Mouse (Mus musculus) heart, embryonic 13.5 days (tissue): ENCODE data around the gene Pcmt1. TPM values are rescaled to one million over a fixed set of nuclear protein-coding genes. Genes with fewer than 3 reads are reported as not detected.

ENCODE experiments used
- ATAC-seq: fragments of 200-750 bp; cut with Nextera tagmentation; 2 replicates; pipeline ENCODE4 v1.8.0; 2017; ENCODE audit warnings: moderate TSS enrichment; ENCODE audit not compliant: insufficient number of reproducible peaks, low FRiP score, low TSS enrichment; ENCODE audit errors: extremely low read depth
- H3K27ac ChIP-seq: fragments of 300-500 bp; sonication (generic); replicated peaks from 2 replicates; pipeline ENCODE4 v1.5.1; 2015; ENCODE audit warnings: moderate library complexity, mild to moderate bottlenecking, inconsistent platforms
- H3K27me3 ChIP-seq: fragments of 300-500 bp; sonication (generic); replicated peaks from 2 replicates; pipeline ENCODE4 v1.6.1; 2015; ENCODE audit warnings: mild to moderate bottlenecking, inconsistent platforms
- H3K36me3 ChIP-seq: fragments of 300-500 bp; sonication (generic); 2 replicates; pipeline ENCODE4 v1.6.1; 2015; ENCODE audit warnings: mild to moderate bottlenecking, inconsistent platforms
- H3K4me1 ChIP-seq: fragments of 300-500 bp; sonication (generic); 2 replicates; pipeline ENCODE4 v1.6.1; 2015; ENCODE audit warnings: inconsistent platforms
- H3K4me2 ChIP-seq: fragments of 300-500 bp; sonication (generic); 2 replicates; pipeline ENCODE4 v1.6.1; 2015; ENCODE audit warnings: inconsistent platforms, mild to moderate bottlenecking, moderate library complexity
- H3K4me3 ChIP-seq: fragments of 300-500 bp; sonication (generic); 2 replicates; pipeline ENCODE4 v1.5.1; 2015; ENCODE audit warnings: moderate library complexity, mild to moderate bottlenecking, inconsistent platforms
- H3K9ac ChIP-seq: fragments of 300-500 bp; sonication (generic); 2 replicates; pipeline ENCODE4 v1.6.1; 2015; ENCODE audit warnings: inconsistent platforms, mild to moderate bottlenecking, moderate library complexity
- H3K9me3 ChIP-seq: fragments of 300-500 bp; sonication (generic); 2 replicates; pipeline ENCODE4 v1.6.1; 2016; ENCODE audit warnings: inconsistent platforms
- WGBS: fragments of 180-500 bp; shearing (Covaris S2); methylation state at CpG from one replicate; pipeline ENCODE4 v1.1.7; 2015; ENCODE audit warnings: mixed read lengths; 5-methylcytosine and 5-hydroxymethylcytosine counted together
- polyA plus RNA-seq: library from polyadenylated mRNA; unstranded; fragments of >200 nt; fragmentation: Nextera tagmentation; extraction: Ambion mirVana; gene quantifications from 2 replicates; pipeline ENCODE4 v1.2.1, GENCODE M21; 2015

Gene Pcmt1
- polyA plus RNA-seq: 117 and 134 TPM in 2 replicates

- Histone ChIP-seq H3K9ac (peak within 1 kb of the TSS; percentile 100), H3K4me2 (peak within 1 kb of the TSS; percentile 87), H3K9me3 (no peaks in the 10 kb centered on the region), H3K36me3 (peaks cover 39% of the 10 kb centered on the region), H3K27me3 (no peaks in the 10 kb centered on the region), H3K4me1 (peaks cover 49% of the 10 kb centered on the region), H3K4me3 (peak within 1 kb of the TSS; percentile 95), H3K27ac (peak within 1 kb of the TSS; percentile 98)
- ATAC-seq: peak; percentile 66
- WGBS: under 1% methylated on average over 63 of the region's 65 CpGs
Measured at GRCm38 (mm10) chr10:7680731-7681301, at the start of gene Pcmt1, which contains the start of gene Lats1. Gene Pcmt1, minus strand, starts transcription at chr10:7681136. Gene Lats1, plus strand, starts transcription at chr10:7681214.

- 27% methylated on average over 3 of the region's 3 CpGs for WGBS
- H3K9me3 ChIP-seq: no peaks in the 10 kb centered on the region
- H3K4me2 ChIP-seq: peak overlapping the region; percentile 94
- peaks cover 17% of the 10 kb centered on the region for H3K4me1 ChIP-seq
- H3K4me3 ChIP-seq: peak overlapping the region; percentile 75
- H3K27me3 ChIP-seq: no peaks in the 10 kb centered on the region
- H3K27ac ChIP-seq: no peak overlapping the region
- no peaks in the 10 kb centered on the region for H3K36me3 ChIP-seq
- ATAC-seq: no peak
- peak overlapping the region; percentile 91 for H3K9ac ChIP-seq
Measured at GRCm38 (mm10) chr10:7727011-7727410, 46.1 kb upstream of the Pcmt1 start.

DNA sequence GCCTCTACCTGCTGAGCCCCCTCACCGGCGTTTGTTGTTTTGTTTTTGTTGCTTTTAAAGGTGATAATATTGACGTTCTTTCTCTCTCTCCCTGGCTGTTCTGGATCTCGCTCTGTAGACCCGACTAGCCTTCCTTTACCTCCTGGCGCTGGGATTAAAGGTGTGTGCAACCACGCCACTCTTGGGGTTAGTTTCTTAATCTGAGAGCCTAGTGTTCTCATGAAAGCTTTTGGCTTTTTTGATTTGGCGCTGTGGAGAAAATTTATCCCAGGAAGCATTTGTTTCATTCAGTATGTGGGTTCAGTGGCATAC, 45.5 kb upstream of the Pcmt1 start:
- WGBS: 0% methylated on average over 8 of the region's 8 CpGs
- peak overlapping the region; percentile 71; the same call in 1 of the 2 replicates for H3K27ac ChIP-seq

DNA sequence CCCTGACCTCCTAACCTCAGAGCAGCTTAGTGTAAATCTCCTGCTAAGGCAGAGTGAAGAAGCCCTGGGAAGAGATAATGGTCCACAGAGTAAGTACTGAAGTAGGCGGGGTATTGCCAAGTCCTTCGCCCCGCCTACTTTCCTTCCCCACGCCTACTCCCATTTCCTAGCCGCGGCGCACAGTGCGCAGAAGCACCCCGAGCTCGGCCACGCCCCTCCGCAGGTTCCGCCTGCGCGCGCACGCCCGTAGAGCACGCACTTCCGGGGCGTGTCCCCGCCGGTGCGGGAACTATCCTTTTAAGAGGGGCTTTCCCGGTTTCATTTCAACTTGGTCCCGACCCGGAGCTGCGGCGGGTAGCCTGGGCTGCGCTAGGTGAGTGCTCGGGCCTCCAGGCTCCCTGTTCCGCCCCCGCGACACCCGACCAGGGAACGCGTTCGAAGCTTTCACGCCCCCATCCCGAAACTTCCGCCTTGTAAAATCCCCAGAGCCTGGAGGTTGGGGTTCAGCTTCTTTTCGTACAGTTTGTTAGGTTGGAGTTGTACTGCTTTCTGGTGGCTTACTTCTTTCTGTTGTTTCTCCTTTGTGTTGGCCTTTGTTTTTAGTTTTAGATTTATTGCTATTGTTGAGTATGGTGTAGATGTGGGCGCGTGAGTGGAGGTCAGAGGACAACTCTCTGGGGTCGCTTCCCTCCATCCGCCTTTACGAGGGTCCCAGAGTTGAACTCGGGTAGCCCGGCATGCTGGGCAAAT, 45.0 kb upstream of the Pcmt1 start, which contains the start of gene Katna1:
Gene Katna1, plus strand, starts transcription at position 250 of the 750 bp plus-strand sequence.
- WGBS: under 1% methylated on average over 49 of the region's 49 CpGs
- no peaks in the 10 kb centered on the region for H3K9me3 ChIP-seq
- peak within 1 kb of the TSS; percentile 75 for H3K4me3 ChIP-seq
- ATAC-seq: peak; percentile 99
- peak within 1 kb of the TSS; percentile 94 for H3K4me2 ChIP-seq
- H3K4me1 ChIP-seq: peaks cover 17% of the 10 kb centered on the region
- H3K9ac ChIP-seq: peak within 1 kb of the TSS; percentile 91
- no peaks in the 10 kb centered on the region for H3K36me3 ChIP-seq
- H3K27me3 ChIP-seq: no peaks in the 10 kb centered on the region
- peak within 1 kb of the TSS; percentile 71 for H3K27ac ChIP-seq

More for the DNA sequence above, 45.5 kb upstream of the Pcmt1 start:
- H3K9me3 ChIP-seq: no peaks in the 10 kb centered on the region
- no peak for ATAC-seq
- H3K4me3 ChIP-seq: peak overlapping the region; percentile 75
- H3K4me2 ChIP-seq: peak overlapping the region; percentile 94
- peak overlapping the region; percentile 91 for H3K9ac ChIP-seq
- H3K36me3 ChIP-seq: no peaks in the 10 kb centered on the region
- H3K27me3 ChIP-seq: no peaks in the 10 kb centered on the region
- peaks cover 17% of the 10 kb centered on the region for H3K4me1 ChIP-seq

- peaks cover 72% of the 10 kb centered on the region for H3K36me3 ChIP-seq
- no peaks in the 10 kb centered on the region for H3K27me3 ChIP-seq
- no peak overlapping the region for H3K27ac ChIP-seq
- no peak for ATAC-seq
- no peak overlapping the region for H3K9ac ChIP-seq
- WGBS: 78% methylated on average over 7 of the region's 7 CpGs
- no peaks in the 10 kb centered on the region for H3K4me1 ChIP-seq
- H3K9me3 ChIP-seq: no peaks in the 10 kb centered on the region
- no peak overlapping the region for H3K4me2 ChIP-seq
- no peak overlapping the region for H3K4me3 ChIP-seq
Measured at GRCm38 (mm10) chr10:7715056-7715455, 34.1 kb upstream of the Pcmt1 start.

DNA sequence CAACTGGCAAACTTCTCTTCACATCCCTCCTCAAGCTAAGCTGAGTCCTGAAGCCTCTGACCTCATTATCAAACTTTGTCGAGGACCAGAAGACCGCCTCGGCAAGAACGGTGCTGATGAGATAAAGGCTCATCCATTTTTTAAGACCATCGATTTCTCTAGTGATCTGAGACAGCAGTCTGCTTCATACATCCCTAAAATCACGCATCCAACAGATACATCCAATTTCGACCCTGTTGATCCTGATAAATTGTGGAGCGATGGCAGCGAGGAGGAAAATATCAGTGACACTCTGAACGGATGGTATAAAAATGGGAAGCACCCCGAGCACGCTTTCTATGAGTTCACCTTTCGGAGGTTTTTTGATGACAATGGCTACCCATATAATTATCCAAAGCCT, 31.6 kb upstream of the Pcmt1 start:
- Histone ChIP-seq H3K27ac (no peak overlapping the region), H3K9me3 (no peaks in the 10 kb centered on the region), H3K9ac (no peak overlapping the region), H3K4me1 (no peaks in the 10 kb centered on the region), H3K36me3 (peaks cover 84% of the 10 kb centered on the region), H3K4me3 (no peak overlapping the region), H3K27me3 (no peaks in the 10 kb centered on the region), H3K4me2 (no peak overlapping the region)
- no peak for ATAC-seq
- WGBS: 85% methylated on average over 13 of the region's 13 CpGs

DNA sequence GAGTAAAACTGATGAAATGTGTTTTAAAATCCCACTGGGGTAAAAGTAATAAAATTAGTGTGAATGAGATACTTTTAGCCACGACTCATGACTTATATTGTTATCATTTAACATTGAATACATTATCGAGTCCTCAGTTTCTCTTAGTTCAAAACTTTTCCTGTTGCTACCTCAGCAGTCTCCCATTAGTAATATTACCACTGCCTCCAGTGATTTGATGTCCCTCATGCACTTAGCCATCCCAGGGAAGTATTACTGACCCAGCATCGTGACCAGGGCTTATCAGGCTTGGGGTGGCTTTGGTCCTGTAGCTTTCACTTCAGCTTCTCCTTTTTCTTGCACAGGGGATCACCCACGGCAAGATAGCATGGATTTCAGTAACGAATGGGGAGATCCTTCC, 29.2 kb upstream of the Pcmt1 start:
- no peak for ATAC-seq
- H3K27me3 ChIP-seq: no peaks in the 10 kb centered on the region
- no peaks in the 10 kb centered on the region for H3K4me1 ChIP-seq
- H3K27ac ChIP-seq: no peak overlapping the region
- WGBS: 87% methylated on average over 5 of the region's 5 CpGs
- no peak overlapping the region for H3K4me3 ChIP-seq
- peaks cover 90% of the 10 kb centered on the region for H3K36me3 ChIP-seq
- H3K9me3 ChIP-seq: no peaks in the 10 kb centered on the region
- no peak overlapping the region for H3K9ac ChIP-seq
- no peak overlapping the region for H3K4me2 ChIP-seq

DNA sequence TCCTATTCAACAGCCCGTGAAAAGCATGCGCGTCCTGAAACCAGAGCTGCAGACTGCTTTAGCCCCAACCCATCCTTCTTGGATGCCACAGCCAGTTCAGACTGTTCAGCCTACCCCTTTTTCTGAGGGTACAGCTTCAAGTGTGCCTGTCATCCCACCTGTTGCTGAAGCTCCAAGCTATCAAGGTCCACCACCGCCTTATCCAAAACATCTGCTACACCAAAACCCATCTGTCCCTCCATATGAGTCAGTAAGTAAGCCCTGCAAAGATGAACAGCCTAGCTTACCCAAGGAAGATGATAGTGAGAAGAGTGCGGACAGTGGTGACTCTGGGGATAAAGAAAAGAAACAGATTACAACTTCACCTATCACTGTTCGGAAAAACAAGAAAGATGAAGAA, 21.6 kb upstream of the Pcmt1 start:
- Histone ChIP-seq H3K27me3 (no peaks in the 10 kb centered on the region), H3K4me3 (no peak overlapping the region), H3K4me2 (no peak overlapping the region), H3K27ac (0 out of 2 replicates have a peak overlapping the region, but pooled peaks have one; percentile 12), H3K4me1 (no peaks in the 10 kb centered on the region), H3K9ac (0 out of 2 replicates have a peak overlapping the region, but pooled peaks have one; percentile 10), H3K9me3 (no peaks in the 10 kb centered on the region), H3K36me3 (peaks cover 95% of the 10 kb centered on the region)
- WGBS: 87% methylated on average over 6 of the region's 6 CpGs
- no peak for ATAC-seq

DNA sequence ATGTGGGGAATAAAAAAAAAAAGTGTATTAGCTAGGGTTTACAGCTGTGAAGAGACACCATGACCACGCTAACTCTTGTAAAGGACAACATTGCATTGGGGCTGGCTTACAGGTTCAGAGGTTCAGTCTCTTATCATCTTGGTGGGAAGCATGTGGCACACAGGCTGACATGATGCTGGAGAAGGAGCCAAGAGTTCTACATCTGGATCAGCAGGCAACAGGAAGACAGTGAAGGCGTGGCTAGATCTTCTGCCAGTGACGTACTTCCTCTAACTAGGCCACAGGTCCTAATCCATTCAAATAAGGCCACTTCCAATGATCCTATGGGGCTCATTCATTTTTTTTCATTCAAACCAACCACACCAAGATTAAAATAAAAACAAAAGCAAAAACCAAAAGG, 19.2 kb upstream of the Pcmt1 start:
- H3K9me3 ChIP-seq: no peaks in the 10 kb centered on the region
- no peak overlapping the region for H3K27ac ChIP-seq
- no peaks in the 10 kb centered on the region for H3K27me3 ChIP-seq
- no peak overlapping the region for H3K9ac ChIP-seq
- H3K4me1 ChIP-seq: no peaks in the 10 kb centered on the region
- WGBS: 72% methylated on average over 3 of the region's 3 CpGs
- H3K4me2 ChIP-seq: no peak overlapping the region
- H3K36me3 ChIP-seq: peaks cover 95% of the 10 kb centered on the region
- H3K4me3 ChIP-seq: no peak overlapping the region
- no peak for ATAC-seq

GRCm38 (mm10) chr10:7695286-7695685, 14.3 kb upstream of the Pcmt1 start:
- Histone ChIP-seq H3K4me2 (no peak overlapping the region), H3K4me3 (no peak overlapping the region), H3K27ac (no peak overlapping the region), H3K27me3 (no peaks in the 10 kb centered on the region), H3K9me3 (no peaks in the 10 kb centered on the region), H3K4me1 (no peaks in the 10 kb centered on the region), H3K36me3 (peaks cover 89% of the 10 kb centered on the region), H3K9ac (no peak overlapping the region)
- ATAC-seq: no peak

GRCm38 (mm10) chr10:7686902-7687301, 6.0 kb upstream of the Pcmt1 start:
- no peaks in the 10 kb centered on the region for H3K9me3 ChIP-seq
- no peak overlapping the region for H3K9ac ChIP-seq
- H3K4me3 ChIP-seq: no peak overlapping the region
- no peak overlapping the region for H3K27ac ChIP-seq
- no peak overlapping the region for H3K4me2 ChIP-seq
- 77% methylated on average over 6 of the region's 6 CpGs for WGBS
- ATAC-seq: no peak
- H3K4me1 ChIP-seq: peaks cover 54% of the 10 kb centered on the region
- H3K27me3 ChIP-seq: no peaks in the 10 kb centered on the region
- peaks cover 17% of the 10 kb centered on the region for H3K36me3 ChIP-seq
